Mouse (Mus musculus) liver, embryonic 14.5 days (tissue): ENCODE measurements at regions not wholly inside any gene's neighbourhood (a gene's known extent, or its start where the extent isn't known, plus 50 kb on each side); places are given as distances from the start of the nearest gene placed in this dataset.

Experiments
- CTCF ChIP-seq: IDR thresholded peaks from 2 replicates; pipeline ENCODE4 v1.5.1; 2016; ENCODE audit warnings: antibody characterized with exemption, low read depth, control low read depth
- EP300 ChIP-seq: IDR thresholded peaks from 2 replicates; pipeline ENCODE4 v1.6.1; 2016; ENCODE audit warnings: antibody characterized with exemption, low read depth

DNA sequence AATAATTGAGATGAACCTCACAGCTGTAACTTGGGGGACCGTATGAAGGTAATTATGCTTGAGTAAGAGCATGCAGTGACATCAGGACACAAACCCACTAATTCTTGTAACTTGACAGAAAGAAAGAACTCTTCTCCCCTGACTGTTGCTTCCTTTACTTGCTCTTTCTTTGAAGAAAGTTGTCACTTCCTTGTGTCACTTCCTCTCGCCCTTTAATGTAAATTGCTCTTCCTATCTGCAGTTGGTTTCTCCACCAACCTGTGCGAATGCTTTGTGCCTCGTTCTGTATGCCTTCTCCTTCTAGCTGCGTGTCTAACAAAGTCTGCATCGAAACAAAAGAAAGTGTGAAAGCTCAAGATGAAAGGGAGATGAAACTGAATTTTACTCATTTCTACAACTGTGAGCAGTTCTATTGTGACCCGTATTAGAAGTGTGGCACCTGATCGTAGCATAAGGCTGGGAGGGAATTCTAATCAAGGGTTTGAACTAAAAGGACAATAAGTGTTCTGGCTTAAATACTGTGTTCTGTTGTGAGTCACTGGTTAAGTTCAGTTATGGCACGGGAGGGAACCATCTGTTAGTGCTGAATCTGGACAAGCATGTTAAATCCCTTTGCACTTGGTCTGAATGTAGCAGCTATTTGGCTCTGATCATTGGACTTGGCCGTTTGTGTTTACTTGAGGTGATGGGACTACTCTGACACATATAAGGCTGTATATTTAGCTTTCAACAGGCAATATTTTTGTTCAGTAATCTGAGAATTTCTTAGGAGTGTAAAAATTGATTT, 72.8 kb upstream of the Anapc15-ps start:
- TF ChIP-seq CTCF (no peak), EP300 (no peak)
